Mouse (Mus musculus): ENCODE measurements at regions not wholly inside any gene's neighbourhood (a gene's known extent, or its start where the extent isn't known, plus 50 kb on each side); places are given as distances from the start of the nearest gene placed in this dataset.

DNA sequence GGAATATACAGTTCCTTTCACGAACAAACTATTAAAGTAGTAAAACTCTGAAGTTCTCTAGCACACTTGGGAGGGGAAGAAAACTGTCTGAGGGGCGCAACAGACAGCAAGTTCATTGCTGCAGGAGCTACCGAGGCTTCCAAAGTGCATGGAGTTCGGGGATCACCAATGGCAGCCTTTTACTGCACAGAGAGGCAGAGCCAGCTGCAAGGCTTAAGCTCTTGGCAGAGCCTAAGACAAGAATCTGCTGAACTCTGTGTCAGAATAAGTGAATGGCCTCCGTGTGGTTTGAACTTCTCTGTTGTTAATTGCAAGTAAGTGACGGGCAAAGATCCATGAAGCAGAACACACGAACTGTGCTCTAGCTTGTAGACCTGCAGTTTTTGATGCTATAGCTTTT lies 656.2 kb downstream of the Slc16a7 start:
- DNase-seq, result no peak

DNA sequence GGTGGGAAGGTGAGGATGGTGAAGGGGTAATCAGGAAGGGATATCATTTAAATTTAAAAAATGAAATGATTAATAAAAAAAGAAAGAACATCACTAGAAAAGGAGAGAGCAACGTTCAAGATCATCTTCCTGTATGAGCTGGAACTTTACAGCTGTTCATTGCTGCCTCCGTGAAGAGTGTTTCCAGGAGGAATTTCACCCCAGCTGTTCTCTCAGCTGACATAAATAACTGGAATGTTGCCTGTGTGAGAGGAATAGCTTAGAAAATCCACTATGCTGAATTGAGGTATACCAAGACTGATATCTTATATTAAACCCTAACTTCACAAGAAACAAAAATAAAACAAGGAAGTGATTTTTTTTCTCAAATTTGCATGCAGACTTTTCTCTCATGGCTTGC lies 656.9 kb downstream of the Slc16a7 start:
- no peak for DNase-seq

GRCm38 (mm10) chr10:124731219-124731836 lies 657.9 kb downstream of the Slc16a7 start:
- DNase-seq, result no peak

DNA sequence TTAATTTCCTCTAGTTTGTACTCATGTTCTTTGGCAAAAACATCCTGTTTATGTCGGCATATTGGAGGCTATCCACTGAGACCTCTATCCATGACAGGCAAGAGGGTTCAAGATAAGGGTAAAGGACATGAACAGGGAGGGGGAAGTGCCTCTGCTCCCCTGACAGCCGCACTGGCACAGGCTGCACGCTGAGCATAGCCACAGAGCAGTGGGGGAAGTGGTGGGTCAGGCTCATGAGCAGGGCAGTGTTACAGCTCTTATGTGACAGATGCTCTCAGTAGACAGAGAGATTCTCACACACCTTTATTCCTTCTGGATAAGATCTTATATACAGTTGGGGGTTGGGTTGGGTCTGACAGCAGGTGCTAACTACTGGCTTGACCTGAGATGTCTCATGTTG lies 676.6 kb downstream of the Slc16a7 start:
- DNase-seq, result no peak

DNA sequence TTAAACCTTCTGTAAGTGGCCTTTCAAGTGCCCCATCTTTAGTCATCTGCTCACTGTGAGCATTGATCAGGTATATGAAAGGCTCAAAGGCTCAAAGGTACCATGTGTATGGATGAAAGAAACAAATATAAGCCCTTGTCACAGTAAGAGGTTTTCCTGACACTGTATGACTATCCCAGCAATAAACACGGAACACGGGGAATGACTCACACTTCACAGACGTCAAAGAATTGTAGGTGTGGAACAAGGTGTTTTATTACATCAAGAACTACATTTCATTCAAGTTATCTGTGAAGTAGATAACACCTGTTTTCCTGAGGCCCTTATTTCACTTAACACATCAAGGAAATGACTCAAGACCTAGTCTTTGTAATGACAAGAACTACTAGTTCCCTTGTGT lies 678.3 kb downstream of the Slc16a7 start:
- DNase-seq, result no peak

- peak; percentile 11 for DNase-seq
These were observed 679.4 kb downstream of the Slc16a7 start for GRCm38 (mm10) chr10:124709832-124710231.

DNA sequence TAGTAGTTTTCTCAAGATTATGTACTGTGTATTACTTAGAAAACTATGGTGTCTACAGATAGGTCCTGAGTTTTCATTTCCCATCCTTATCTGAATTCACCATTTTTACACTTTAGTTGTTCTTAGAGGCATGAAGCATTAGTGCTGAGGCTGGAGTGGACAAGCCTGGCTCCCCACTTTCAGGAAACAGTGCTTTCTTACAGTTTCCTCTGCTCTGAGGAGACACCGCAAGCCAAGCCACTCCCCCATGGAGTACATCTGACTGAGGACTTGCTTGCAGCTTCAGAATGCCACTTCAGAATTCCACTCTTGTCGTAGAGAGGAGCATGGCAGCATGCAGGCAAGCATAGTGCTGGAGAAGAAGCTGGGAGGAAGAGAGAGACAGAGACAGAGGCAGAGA lies 682.6 kb downstream of the Slc16a7 start:
- DNase-seq, result no peak

Data from adrenal gland, postnatal 10 days (tissue).